Mouse (Mus musculus) CH12.LX (cell line): ENCODE data around the gene 1700019N19Rik. TPM values are rescaled to one million over a fixed set of nuclear protein-coding genes. Genes with fewer than 3 reads are reported as not detected.

ENCODE experiments used
- DNase-seq: peaks from one replicate; pipeline ENCODE4 v3.0.0-alpha.2; 2013; ENCODE audit errors: extremely low read depth
- H3K27ac ChIP-seq: 2 replicates; pipeline ENCODE4 v1.5.1; 2012; ENCODE audit warnings: low read depth, mild to moderate bottlenecking, control low read depth, moderate library complexity; ENCODE audit not compliant: insufficient read depth
- H3K27me3 ChIP-seq: replicated peaks from 2 replicates; pipeline ENCODE3; 2012; ENCODE audit warnings: inconsistent platforms
- H3K36me3 ChIP-seq, 2 experiments: replicated peaks in 1 of 2; 2 replicates each; pipeline versions ENCODE3 to v1.6.1; 2012; ENCODE audit warnings: inconsistent platforms in 1 of 2, low read length in 1 of 2, mild to moderate bottlenecking in 1 of 2, mixed read lengths in 1 of 2, moderate library complexity in 1 of 2; ENCODE audit not compliant: control insufficient read depth in 1 of 2, insufficient read depth in 1 of 2
- H3K4me1 ChIP-seq, 2 experiments: 2 replicates each; pipeline ENCODE4 v1.6.1; 2012; ENCODE audit warnings: inconsistent platforms in 1 of 2, moderate library complexity in 1 of 2; ENCODE audit not compliant: insufficient read depth in 2 of 2, control insufficient read depth in 1 of 2
- H3K4me2 ChIP-seq: 2 replicates; pipeline ENCODE4 v1.6.1; 2012; ENCODE audit warnings: low read depth, mild to moderate bottlenecking, control low read depth; ENCODE audit not compliant: poor library complexity, insufficient read depth, severe bottlenecking
- H3K4me3 ChIP-seq, 3 experiments: fragments of 150-350 bp in 1 of 3; sonication (generic) in 1 of 3; replicated peaks in 1 of 3; 2 replicates each; pipeline versions ENCODE3 to v1.5.1; 2011 to 2012; ENCODE audit warnings: low read depth in 2 of 3, low read length in 2 of 3, mild to moderate bottlenecking in 2 of 3, moderate library complexity in 2 of 3, control low read depth in 1 of 3, improper control_type of control experiment in 1 of 3, inconsistent platforms in 1 of 3, mixed read lengths in 1 of 3; ENCODE audit not compliant: poor library complexity in 1 of 3
- H3K79me2 ChIP-seq: replicated peaks from 2 replicates; pipeline ENCODE4 v1.6.1; 2012; ENCODE audit warnings: mild to moderate bottlenecking, moderate library complexity; ENCODE audit not compliant: control insufficient read depth, poor library complexity, insufficient read depth, severe bottlenecking; ENCODE audit errors: extremely low read depth
- H3K9ac ChIP-seq: 2 replicates; pipeline ENCODE4 v1.6.1; 2012; ENCODE audit warnings: low read depth, mild to moderate bottlenecking, control low read depth, moderate library complexity; ENCODE audit not compliant: insufficient read depth
- H3K9me3 ChIP-seq: replicated peaks from 2 replicates; pipeline ENCODE3; 2012; ENCODE audit warnings: low read length, inconsistent platforms, mixed read lengths
- BHLHE40 ChIP-seq: IDR thresholded peaks from 2 replicates; pipeline ENCODE4 v1.6.1; 2011; ENCODE audit warnings: mild to moderate bottlenecking, low read depth, low read length, improper control_type of control experiment
- CHD1 ChIP-seq: IDR thresholded peaks from 2 replicates; pipeline ENCODE4 v1.6.1; 2012; ENCODE audit warnings: low read depth, low read length, improper control_type of control experiment, inconsistent platforms
- CHD2 ChIP-seq: IDR thresholded peaks from 2 replicates; pipeline ENCODE4 v1.6.1; 2011; ENCODE audit warnings: low read length, improper control_type of control experiment
- ELF1 ChIP-seq: IDR thresholded peaks from 2 replicates; pipeline ENCODE4 v1.6.1; 2014; ENCODE audit warnings: low read depth, mild to moderate bottlenecking, inconsistent platforms, low read length, improper control_type of control experiment
- EP300 ChIP-seq: IDR thresholded peaks from 2 replicates; pipeline ENCODE4 v1.6.1; 2011; ENCODE audit warnings: low read length, improper control_type of control experiment
- GABPA ChIP-seq: IDR thresholded peaks from 2 replicates; pipeline ENCODE4 v1.6.1; 2012; ENCODE audit warnings: low read depth, low read length, improper control_type of control experiment, inconsistent platforms; ENCODE audit not compliant: insufficient replicate concordance
- HCFC1 ChIP-seq: IDR thresholded peaks from 2 replicates; pipeline ENCODE4 v1.6.1; 2012; ENCODE audit warnings: low read depth, mild to moderate bottlenecking, inconsistent platforms, low read length, improper control_type of control experiment
- IRF4 ChIP-seq: IDR thresholded peaks from 2 replicates; pipeline ENCODE4 v1.6.1; 2014; ENCODE audit warnings: low read depth, mild to moderate bottlenecking, inconsistent platforms, low read length, improper control_type of control experiment
- JUN ChIP-seq: IDR thresholded peaks from 2 replicates; pipeline ENCODE4 v1.6.1; 2011; ENCODE audit warnings: low read depth, mild to moderate bottlenecking, low read length, improper control_type of control experiment, moderate library complexity; ENCODE audit not compliant: insufficient read depth
- JUND ChIP-seq: conservative IDR thresholded peaks from 2 replicates; pipeline ENCODE4 v1.6.1; 2011; ENCODE audit warnings: low read depth, low read length, improper control_type of control experiment
- MAFK ChIP-seq: IDR thresholded peaks from 2 replicates; pipeline ENCODE4 v1.6.1; 2011; ENCODE audit warnings: low read length, improper control_type of control experiment; ENCODE audit not compliant: insufficient replicate concordance
- MAX ChIP-seq: IDR thresholded peaks from 2 replicates; pipeline ENCODE4 v1.6.1; 2011; ENCODE audit warnings: low read length, improper control_type of control experiment
- MEF2A ChIP-seq: IDR thresholded peaks from 2 replicates; pipeline ENCODE4 v1.6.1; 2014; ENCODE audit warnings: low read depth, mild to moderate bottlenecking, inconsistent platforms, low read length, improper control_type of control experiment, borderline replicate concordance
- MXI1 ChIP-seq: IDR thresholded peaks from 2 replicates; pipeline ENCODE4 v1.6.1; 2011; ENCODE audit warnings: mild to moderate bottlenecking, low read depth, low read length, improper control_type of control experiment
- MYC ChIP-seq: IDR thresholded peaks from 2 replicates; pipeline ENCODE4 v1.6.1; 2011; ENCODE audit warnings: low read depth, mild to moderate bottlenecking, improper control_type of control experiment, low read length
- NRF1 ChIP-seq: IDR thresholded peaks from 2 replicates; pipeline ENCODE4 v1.6.1; 2014; ENCODE audit warnings: low read depth, mild to moderate bottlenecking, inconsistent platforms, low read length, improper control_type of control experiment, moderate library complexity
- PAX5 ChIP-seq: IDR thresholded peaks from 2 replicates; pipeline ENCODE4 v1.6.1; 2012; ENCODE audit warnings: low read length, inconsistent platforms, mixed read lengths
- POLR2A ChIP-seq: IDR thresholded peaks from 2 replicates; pipeline ENCODE4 v1.6.1; 2011; ENCODE audit warnings: low read depth, mild to moderate bottlenecking, improper control_type of control experiment, low read length
- POLR2AphosphoS2 ChIP-seq: IDR thresholded peaks from 2 replicates; pipeline ENCODE4 v1.6.1; 2011; ENCODE audit warnings: low read depth, low read length, improper control_type of control experiment
- RCOR1 ChIP-seq: conservative IDR thresholded peaks from 2 replicates; pipeline ENCODE4 v1.6.1; 2012; ENCODE audit warnings: low read depth, mild to moderate bottlenecking, inconsistent platforms, low read length, improper control_type of control experiment
- SIN3A ChIP-seq: IDR thresholded peaks from 2 replicates; pipeline ENCODE4 v1.6.1; 2012; ENCODE audit warnings: low read length, improper control_type of control experiment, inconsistent platforms
- SMC3 ChIP-seq: IDR thresholded peaks from 2 replicates; pipeline ENCODE4 v1.6.1; 2011; ENCODE audit warnings: low read depth, low read length, improper control_type of control experiment
- TBP ChIP-seq: conservative IDR thresholded peaks from 2 replicates; pipeline ENCODE4 v1.6.1; 2011; ENCODE audit warnings: low read depth, low read length, improper control_type of control experiment
- TCF12 ChIP-seq: IDR thresholded peaks from 2 replicates; pipeline ENCODE4 v1.6.1; 2014; ENCODE audit warnings: low read depth, mild to moderate bottlenecking, inconsistent platforms, low read length, improper control_type of control experiment
- USF2 ChIP-seq: conservative IDR thresholded peaks from 2 replicates; pipeline ENCODE4 v1.6.1; 2011; ENCODE audit warnings: low read depth, low read length, improper control_type of control experiment
- ZC3H11A ChIP-seq: IDR thresholded peaks from 2 replicates; pipeline ENCODE4 v1.6.1; 2012; ENCODE audit warnings: low read depth, mild to moderate bottlenecking, inconsistent platforms, low read length, improper control_type of control experiment
- ZKSCAN1 ChIP-seq: IDR thresholded peaks from 2 replicates; pipeline ENCODE4 v1.6.1; 2012; ENCODE audit warnings: low read depth, inconsistent platforms, low read length, improper control_type of control experiment, borderline replicate concordance
- ZNF384 ChIP-seq: IDR thresholded peaks from 2 replicates; pipeline ENCODE4 v1.6.1; 2012; ENCODE audit warnings: low read depth, low read length, improper control_type of control experiment, inconsistent platforms
- dilution Hi-C: fragments of 300-500 bp; cut with MboI; formaldehyde crosslinking; loops from 2 replicates; pipeline ENCODE4 v1.14.3; 2020; ENCODE audit warnings: low sequenced_read_pairs; ENCODE audit not compliant: extremely low pct_unique_long_range_greater_than_20kb, extremely low pct_ligation_motif_present
- in situ Hi-C: fragments of 300-500 bp; cut with MboI; formaldehyde crosslinking; loops from 3 replicates; pipeline ENCODE4 v1.14.3; 2019; ENCODE audit warnings: low sequenced_read_pairs, low pct_ligation_motif_present, low pct_unique_long_range_greater_than_20kb, mixed read lengths
- polyA plus RNA-seq: library from polyadenylated mRNA; unstranded; fragments of >175 nt; gene quantifications from 2 replicates; pipeline ENCODE4 v1.2.1, GENCODE M21; 2012; ENCODE audit warnings: low read depth; ENCODE audit not compliant: insufficient read length
- total RNA-seq, 2 experiments: library from RNA; depleted of rRNA; stranded (reverse); fragments of 300-350 nt in 1 of 2; fragments of >200 nt in 1 of 2; gene quantifications; 2 replicates each; pipeline ENCODE4 v1.2.3; 2012 to 2014

1700019N19Rik gene
- total and polyA plus RNA-seq, 3 experiments: 0.83 to 1.1 (median 0.89) TPM

DNA sequence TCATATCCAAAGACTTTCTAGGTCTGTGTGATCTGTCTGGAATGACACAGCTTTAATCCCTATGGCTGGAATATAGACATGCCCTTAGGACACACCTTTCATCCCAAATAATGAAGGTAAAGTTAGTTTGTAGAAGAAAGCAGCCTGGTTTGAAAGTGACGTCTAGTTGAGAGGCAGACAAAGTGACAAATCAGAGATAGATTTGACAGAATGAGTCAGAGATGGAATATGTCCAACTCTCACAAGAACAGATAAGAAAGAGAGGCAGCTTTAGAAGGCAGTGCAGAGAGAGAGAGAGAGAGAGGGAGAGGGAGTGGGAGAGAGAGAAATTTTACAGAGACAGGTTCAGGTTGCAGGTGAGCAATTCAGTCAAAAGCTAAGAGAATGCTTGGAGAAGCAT, 30.1 kb upstream of the 1700019N19Rik start:
- no peaks in the 10 kb centered on the region for H3K9me3 ChIP-seq
- DNase-seq: no peak
- in situ Hi-C loops (no loop called here), dilution Hi-C loops (no loop called here)
- H3K27me3 ChIP-seq: no peaks in the 10 kb centered on the region
- H3K4me3 ChIP-seq: no peak overlapping the region
- H3K79me2 ChIP-seq: no peaks in the 10 kb centered on the region
- H3K4me1 ChIP-seq: peaks cover 7 to 46% of the 10 kb centered on the region in 2 experiments
- H3K36me3 ChIP-seq: no peaks in the 10 kb centered on the region
- H3K27ac ChIP-seq: no peak overlapping the region
- no peak overlapping the region for H3K4me2 ChIP-seq
- TF ChIP-seq SMC3 (no peak), NRF1 (no peak), JUND (no peak), PAX5 (no peak), MYC (no peak), POLR2AphosphoS2 (no peak), HCFC1 (no peak), ZNF384 (no peak), JUN (no peak), ELF1 (no peak), MXI1 (no peak), CHD2 (no peak), MEF2A (no peak), SIN3A (no peak), ZKSCAN1 (no peak), RCOR1 (no peak), GABPA (no peak)
- H3K9ac ChIP-seq: no peak overlapping the region

DNA sequence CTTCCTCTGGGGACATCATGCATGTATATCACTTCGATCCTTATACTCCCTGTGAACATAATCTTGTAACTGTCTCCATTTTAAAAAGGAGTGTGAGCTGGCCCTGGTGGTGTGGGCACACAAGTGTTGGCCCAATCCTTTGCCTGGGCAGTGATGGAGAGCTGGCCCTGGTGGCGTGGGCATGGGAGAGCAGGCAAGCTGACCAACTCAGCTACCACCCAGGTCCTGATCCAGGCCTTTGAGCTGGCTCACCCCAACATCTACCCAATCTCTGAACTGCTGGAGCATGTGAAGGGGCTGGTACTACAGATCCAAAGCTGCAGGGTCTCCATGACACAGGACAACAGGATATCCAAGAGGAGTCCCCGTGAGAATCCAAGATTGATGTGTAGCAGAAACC, 29.0 kb upstream of the 1700019N19Rik start:
- Histone ChIP-seq H3K4me3 (no peak overlapping the region), H3K79me2 (no peaks in the 10 kb centered on the region), H3K27ac (no peak overlapping the region), H3K4me1 (peaks cover 9 to 56% of the 10 kb centered on the region in 2 experiments), H3K36me3 (no peaks in the 10 kb centered on the region), H3K4me2 (no peak overlapping the region), H3K27me3 (no peaks in the 10 kb centered on the region), H3K9ac (no peak overlapping the region), H3K9me3 (no peaks in the 10 kb centered on the region)
- TF ChIP-seq TCF12 (no peak), ZC3H11A (no peak), JUN (no peak), NRF1 (no peak), USF2 (no peak), POLR2A (no peak), CHD1 (no peak), RCOR1 (no peak), BHLHE40 (no peak), ELF1 (no peak), GABPA (no peak), MAFK (no peak), JUND (no peak), MAX (no peak), IRF4 (no peak), TBP (no peak), EP300 (no peak)
- dilution Hi-C loops (no loop called here), in situ Hi-C loops (no loop called here)
- no peak for DNase-seq
